Mouse (Mus musculus) stomach, postnatal 0 days (tissue): ENCODE measurements around the gene Adck2.

ENCODE experiments used
- CTCF ChIP-seq: IDR thresholded peaks from 2 replicates; pipeline ENCODE4 v1.5.1; 2016; ENCODE audit warnings: antibody characterized with exemption, low read depth, mild to moderate bottlenecking, moderate library complexity
- EP300 ChIP-seq: optimal IDR thresholded peaks from 2 replicates; pipeline ENCODE3; 2016; ENCODE audit warnings: antibody characterized with exemption

DNA sequence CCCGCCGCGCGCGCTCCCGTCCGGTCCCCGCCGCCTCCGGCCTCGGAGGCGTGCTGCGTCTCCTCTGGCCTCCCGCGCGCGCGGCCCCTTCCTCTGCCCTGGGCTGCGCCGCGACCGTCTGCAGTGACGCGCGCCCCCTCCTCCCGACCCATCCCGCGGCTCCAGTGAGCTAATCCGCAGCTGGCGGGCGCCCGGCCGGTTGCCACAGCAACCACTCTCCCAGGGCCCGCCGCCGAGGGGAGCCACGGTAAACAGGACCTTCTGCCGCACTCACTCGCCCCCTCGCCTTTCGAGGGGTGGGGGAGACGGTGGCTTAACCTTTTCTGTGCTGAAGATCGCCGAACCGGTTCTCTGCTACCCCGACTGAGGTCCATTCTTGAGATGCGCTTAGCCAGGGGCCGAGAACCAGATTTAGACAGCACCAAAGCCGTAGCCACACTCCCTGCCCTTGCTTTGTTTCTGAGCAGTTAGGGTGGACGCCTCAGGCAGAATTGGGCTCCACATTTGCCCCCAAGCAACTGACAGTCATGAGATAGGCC lies 15.9 kb upstream of the Adck2 start, which contains the start of gene Dennd2a:
- no peak for TF ChIP-seq EP300
- TF ChIP-seq CTCF, result no peak
